Mouse (Mus musculus): ENCODE results near the gene Rab3d. TPM values are rescaled to one million over a fixed set of nuclear protein-coding genes. Genes with fewer than 3 reads are reported as not detected.

Gene Rab3d
- polyA plus RNA-seq (2015; fragmentation: Nextera tagmentation; extraction: Ambion mirVana): 34.6 and 41.9 TPM in 2 replicates

GRCm38 (mm10) chr9:21918035-21918592, at the start of gene Rab3d:
Gene Rab3d, minus strand, starts transcription at chr9:21918192.
- no peaks in the 10 kb centered on the region for H3K27me3 ChIP-seq (replicated peaks)
- peak within 1 kb of the TSS; percentile 57 for H3K4me3 ChIP-seq (replicated peaks)
- no peaks in the 10 kb centered on the region for H3K9me3 ChIP-seq
- peak; percentile 95 for ATAC-seq
- H3K4me1 ChIP-seq (replicated peaks): peaks cover 7% of the 10 kb centered on the region; the same call in 1 of the 2 replicates
- peak within 1 kb of the TSS; percentile 74 for H3K27ac ChIP-seq
- peak within 1 kb of the TSS; percentile 63 for H3K9ac ChIP-seq
- H3K36me3 ChIP-seq: no peaks in the 10 kb centered on the region
- peak within 1 kb of the TSS; percentile 88 for H3K4me2 ChIP-seq (replicated peaks)
- under 1% methylated on average over 36 of the region's 36 CpGs for WGBS

- no peak within 1 kb of the TSS for H3K27ac ChIP-seq
- no peaks in the 10 kb centered on the region for H3K9me3 ChIP-seq
- ATAC-seq: peak; percentile 69
- peaks cover 41% of the 10 kb centered on the region for H3K27me3 ChIP-seq (replicated peaks)
- 26% methylated on average over 8 of the region's 8 CpGs for WGBS
- H3K4me1 ChIP-seq (replicated peaks): peaks cover 26% of the 10 kb centered on the region
- no peaks in the 10 kb centered on the region for H3K36me3 ChIP-seq
- H3K9ac ChIP-seq: peak within 1 kb of the TSS; percentile 35
- peak within 1 kb of the TSS; percentile 95 for H3K4me2 ChIP-seq (replicated peaks)
- peak within 1 kb of the TSS; percentile 40 for H3K4me3 ChIP-seq (replicated peaks)
Measured at GRCm38 (mm10) chr9:21963417-21963816, 45.4 kb upstream of the Rab3d start, which contains the start of gene Epor. Gene Epor, minus strand, starts transcription at chr9:21963506.

- Histone ChIP-seq H3K4me1 (replicated peaks) (peaks cover 26% of the 10 kb centered on the region), H3K27ac (no peak overlapping the region), H3K36me3 (no peaks in the 10 kb centered on the region), H3K27me3 (replicated peaks) (peaks cover 41% of the 10 kb centered on the region), H3K4me2 (replicated peaks) (peak overlapping the region; percentile 95), H3K9ac (peak overlapping the region; percentile 35), H3K9me3 (no peaks in the 10 kb centered on the region), H3K4me3 (replicated peaks) (peak overlapping the region; percentile 40)
- ATAC-seq: peak; percentile 87
- WGBS: 3% methylated on average over 34 of the region's 34 CpGs
Measured at GRCm38 (mm10) chr9:21962416-21963059, 44.5 kb upstream of the Rab3d start.

- no peaks in the 10 kb centered on the region for H3K36me3 ChIP-seq
- ATAC-seq: peak; percentile 48
- peaks cover 41% of the 10 kb centered on the region for H3K27me3 ChIP-seq (replicated peaks)
- no peaks in the 10 kb centered on the region for H3K9me3 ChIP-seq
- peak overlapping the region; percentile 95 for H3K4me2 ChIP-seq (replicated peaks)
- peak overlapping the region; percentile 35 for H3K9ac ChIP-seq
- no peak overlapping the region for H3K27ac ChIP-seq
- peaks cover 26% of the 10 kb centered on the region for H3K4me1 ChIP-seq (replicated peaks)
- peak overlapping the region; percentile 40 for H3K4me3 ChIP-seq (replicated peaks)
- 1% methylated on average over 15 of the region's 15 CpGs for WGBS
Measured at GRCm38 (mm10) chr9:21962010-21962409, 44.0 kb upstream of the Rab3d start.

- no peak overlapping the region for H3K9ac ChIP-seq
- peaks cover 27% of the 10 kb centered on the region for H3K4me1 ChIP-seq (replicated peaks)
- H3K4me3 ChIP-seq (replicated peaks): peak overlapping the region; percentile 40
- H3K27me3 ChIP-seq (replicated peaks): peaks cover 41% of the 10 kb centered on the region
- H3K36me3 ChIP-seq: no peaks in the 10 kb centered on the region
- no peak for ATAC-seq
- H3K4me2 ChIP-seq (replicated peaks): peak overlapping the region; percentile 95
- H3K27ac ChIP-seq: no peak overlapping the region
- H3K9me3 ChIP-seq: no peaks in the 10 kb centered on the region
- WGBS: 3% methylated on average over 35 of the region's 35 CpGs
Measured at GRCm38 (mm10) chr9:21961366-21961980, 43.5 kb upstream of the Rab3d start.

GRCm38 (mm10) chr9:21960558-21961208, 42.7 kb upstream of the Rab3d start:
- Histone ChIP-seq H3K36me3 (no peaks in the 10 kb centered on the region), H3K27ac (no peak overlapping the region), H3K27me3 (replicated peaks) (peaks cover 41% of the 10 kb centered on the region), H3K4me3 (replicated peaks) (0 out of 2 replicates have a peak overlapping the region, but pooled peaks have one; percentile 0), H3K4me1 (replicated peaks) (peaks cover 29% of the 10 kb centered on the region), H3K9me3 (no peaks in the 10 kb centered on the region), H3K4me2 (replicated peaks) (peak overlapping the region; percentile 95; the same call in 1 of the 2 replicates), H3K9ac (no peak overlapping the region)
- no peak for ATAC-seq
- 10% methylated on average over 26 of the region's 26 CpGs for WGBS

- WGBS: 48% methylated on average over 9 of the region's 9 CpGs
- no peak for ATAC-seq
- no peak overlapping the region for H3K27ac ChIP-seq
- no peak overlapping the region for H3K4me3 ChIP-seq (replicated peaks)
- H3K27me3 ChIP-seq (replicated peaks): peaks cover 41% of the 10 kb centered on the region
- peaks cover 29% of the 10 kb centered on the region for H3K4me1 ChIP-seq (replicated peaks)
- no peaks in the 10 kb centered on the region for H3K36me3 ChIP-seq
- no peaks in the 10 kb centered on the region for H3K9me3 ChIP-seq
- H3K9ac ChIP-seq: no peak overlapping the region
- no peak overlapping the region for H3K4me2 ChIP-seq (replicated peaks)
Measured at GRCm38 (mm10) chr9:21960135-21960534, 42.1 kb upstream of the Rab3d start.

- no peak for ATAC-seq
- 87% methylated on average over 7 of the region's 7 CpGs for WGBS
- Histone ChIP-seq H3K9ac (no peak overlapping the region), H3K4me3 (replicated peaks) (no peak overlapping the region), H3K36me3 (no peaks in the 10 kb centered on the region), H3K27ac (no peak overlapping the region), H3K27me3 (replicated peaks) (peaks cover 41% of the 10 kb centered on the region), H3K4me1 (replicated peaks) (peaks cover 29% of the 10 kb centered on the region), H3K4me2 (replicated peaks) (no peak overlapping the region), H3K9me3 (no peaks in the 10 kb centered on the region)
Measured at GRCm38 (mm10) chr9:21959244-21959643, 41.3 kb upstream of the Rab3d start.

GRCm38 (mm10) chr9:21958372-21958771, 40.4 kb upstream of the Rab3d start:
- Histone ChIP-seq H3K4me2 (replicated peaks) (no peak overlapping the region), H3K9ac (no peak overlapping the region), H3K4me1 (replicated peaks) (peaks cover 27% of the 10 kb centered on the region), H3K9me3 (no peaks in the 10 kb centered on the region), H3K36me3 (no peaks in the 10 kb centered on the region), H3K27me3 (replicated peaks) (peaks cover 36% of the 10 kb centered on the region), H3K27ac (no peak overlapping the region), H3K4me3 (replicated peaks) (no peak overlapping the region)
- 76% methylated on average over 5 of the region's 5 CpGs for WGBS
- no peak for ATAC-seq

- Histone ChIP-seq H3K4me1 (replicated peaks) (peaks cover 8% of the 10 kb centered on the region), H3K27ac (peak within 1 kb of the TSS; percentile 95), H3K9ac (peak within 1 kb of the TSS; percentile 93), H3K27me3 (replicated peaks) (peaks cover 14% of the 10 kb centered on the region), H3K9me3 (no peaks in the 10 kb centered on the region), H3K4me2 (replicated peaks) (peak within 1 kb of the TSS; percentile 69), H3K4me3 (replicated peaks) (peak within 1 kb of the TSS; percentile 83), H3K36me3 (no peaks in the 10 kb centered on the region)
- ATAC-seq: peak; percentile 99
- WGBS: under 1% methylated on average over 54 of the region's 54 CpGs
Measured at GRCm38 (mm10) chr9:21955570-21956281, 37.7 kb upstream of the Rab3d start, which contains the start of gene Swsap1. Gene Swsap1, plus strand, starts transcription at chr9:21955755.

- Histone ChIP-seq H3K4me2 (replicated peaks) (peak overlapping the region; percentile 69), H3K27ac (peak overlapping the region; percentile 75), H3K9me3 (no peaks in the 10 kb centered on the region), H3K4me1 (replicated peaks) (peaks cover 3% of the 10 kb centered on the region; the same call in 1 of the 2 replicates), H3K36me3 (no peaks in the 10 kb centered on the region), H3K4me3 (replicated peaks) (peak overlapping the region; percentile 83), H3K9ac (peak overlapping the region; percentile 93), H3K27me3 (replicated peaks) (peaks cover 9% of the 10 kb centered on the region)
- 1% methylated on average over 18 of the region's 18 CpGs for WGBS
- ATAC-seq: peak; percentile 72
Measured at GRCm38 (mm10) chr9:21955225-21955569, 37.2 kb upstream of the Rab3d start.
